Mouse (Mus musculus): ENCODE data around the gene Tspan1. TPM values are rescaled to one million over a fixed set of nuclear protein-coding genes. Genes with fewer than 3 reads are reported as not detected.

Gene Tspan1
- polyA plus RNA-seq (2021; fragmentation: Nextera tagmentation) = 0.18 TPM in 1 of 2 replicates, not detected in the other
- long read RNA-seq, experiment 1 = 0 reads
- long read RNA-seq, experiment 2 = 0 reads

DNA sequence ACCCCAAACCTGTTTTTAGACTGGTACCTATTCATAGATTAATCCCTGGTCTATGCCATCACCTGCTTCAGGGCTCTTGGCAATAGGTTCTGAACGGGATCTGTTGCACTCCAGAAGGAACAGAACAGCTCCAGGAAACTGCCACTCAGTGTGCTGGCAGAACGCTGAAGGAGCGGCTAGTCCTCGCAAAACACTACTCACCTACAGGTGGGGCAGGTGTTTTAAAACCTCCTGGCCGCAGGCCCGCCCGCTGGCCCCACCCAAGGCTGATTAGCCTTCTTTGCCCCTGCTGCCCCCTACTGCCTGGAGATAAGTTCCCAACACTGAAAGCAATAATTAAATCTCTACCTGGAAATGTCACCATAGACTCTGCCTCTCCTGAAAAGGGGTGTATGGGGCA lies at the start of gene Tspan1:
Gene Tspan1 (minus strand): TSS at position 198 of the 400 bp plus-strand sequence.

DNA sequence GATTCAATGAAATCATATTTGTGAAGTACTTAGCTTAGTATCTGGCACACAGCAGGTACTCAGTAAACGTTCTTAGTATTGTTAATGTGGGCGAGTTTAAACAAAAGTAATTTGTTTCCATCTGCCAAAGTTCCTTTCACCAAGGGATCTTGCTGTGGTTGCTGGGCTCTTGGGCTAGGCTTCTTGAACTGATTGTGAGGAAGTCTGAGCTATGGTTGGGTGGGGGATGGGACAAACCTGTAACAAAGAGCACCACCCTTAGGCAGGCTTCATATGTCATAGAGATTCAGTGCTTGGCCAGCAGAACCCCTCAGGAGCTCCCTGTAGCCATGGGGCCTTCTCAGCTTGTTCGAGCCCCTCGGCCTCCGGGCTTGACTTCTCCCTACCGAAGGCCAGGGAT lies 5.7 kb upstream of the Tspan1 start, which contains the start of the genes 1700042G07Rik and Gm49337:
Gene 1700042G07Rik (plus strand): TSS at position 301 of the 400 bp plus-strand sequence.
Gene Gm49337 (plus strand): TSS at position 313 of the 400 bp plus-strand sequence.

DNA sequence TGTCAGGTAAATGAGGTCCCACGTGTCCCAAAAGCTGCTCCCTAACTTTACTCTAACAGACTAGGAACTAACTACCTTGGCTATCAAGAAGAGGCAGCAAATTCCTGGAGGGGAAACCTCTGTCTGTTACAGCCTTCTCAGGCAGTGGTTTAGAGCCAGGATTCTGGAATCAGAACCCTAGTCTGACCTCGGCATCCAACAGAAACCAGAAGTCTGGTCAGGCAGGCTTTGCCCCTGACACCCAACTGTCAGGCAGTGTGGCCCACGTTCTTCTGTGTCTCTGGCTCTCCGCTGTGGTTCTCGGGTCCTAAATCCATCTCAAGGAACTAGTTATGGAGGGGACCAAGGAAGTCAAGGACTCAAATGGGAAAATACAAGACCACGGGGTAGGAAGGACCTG lies 16.2 kb downstream of the Tspan1 start, which contains the start of gene Lurap1:
Gene Lurap1 (minus strand): TSS at position 101 of the 400 bp plus-strand sequence.

DNA sequence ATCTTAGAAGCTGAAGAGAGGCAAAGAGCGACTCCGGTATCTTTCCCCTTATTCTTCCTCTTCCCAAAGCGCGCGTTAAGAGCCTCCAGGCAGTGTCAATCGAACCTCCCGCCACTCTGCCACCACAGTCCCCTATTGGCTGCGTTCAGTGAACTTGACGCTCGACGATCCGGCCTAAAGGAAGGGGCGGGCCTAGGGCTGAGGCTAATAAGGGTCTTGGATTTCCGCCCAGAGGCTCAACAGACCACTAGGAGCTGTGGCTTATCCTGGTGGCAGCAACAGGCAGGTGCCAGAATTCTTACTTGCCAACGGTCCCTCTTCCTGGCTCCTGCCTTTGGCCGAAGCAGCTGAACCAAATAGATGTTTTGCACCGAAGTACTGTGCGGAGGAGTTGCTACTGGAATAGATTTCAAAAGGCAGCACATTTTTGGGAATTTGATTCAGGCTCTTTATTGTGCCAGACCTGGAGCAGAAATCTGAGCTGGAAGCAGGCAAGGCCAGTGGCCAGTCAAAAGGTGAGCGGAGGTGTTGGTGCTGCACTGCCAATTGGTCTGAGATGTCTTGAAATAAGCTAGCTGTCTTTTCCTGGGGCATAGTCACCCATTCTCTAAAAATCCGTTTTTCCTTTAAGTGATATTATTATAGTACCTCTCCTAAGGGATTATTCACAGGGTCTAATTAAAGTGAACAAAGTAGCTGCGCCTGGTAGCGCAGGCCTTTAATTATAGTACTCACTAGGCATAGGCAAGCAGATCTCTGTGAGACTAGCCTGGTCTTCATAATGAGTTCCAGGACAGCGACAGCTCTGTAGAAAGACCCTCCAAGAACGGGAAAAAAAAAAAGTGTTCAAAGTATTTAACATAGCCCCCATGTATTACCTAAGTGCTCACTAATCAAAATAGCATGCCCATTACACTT lies 43.5 kb downstream of the Tspan1 start, which contains the start of the genes Rad54l and Pomgnt1:
Gene Rad54l (minus strand): TSS at position 89 of the 918 bp plus-strand sequence.
Gene Pomgnt1 (plus strand): TSS at position 239 of the 918 bp plus-strand sequence.

Other genes with a start within 250 kb of the Tspan1 start
- 0.04 TPM in 1 of 2 replicates, not detected in the other for gene Dmbx1, start 227.7 kb downstream of the Tspan1 start, polyA plus RNA-seq (2021; fragmentation: Nextera tagmentation)
- gene Faah, start 149.7 kb downstream of the Tspan1 start, polyA plus RNA-seq (2021; fragmentation: Nextera tagmentation) = 120 and 129 TPM in 2 replicates
- gene Nsun4, start 113.7 kb downstream of the Tspan1 start, polyA plus RNA-seq (2021; fragmentation: Nextera tagmentation) = 10.3 and 12.8 TPM in 2 replicates
- 723 and 862 TPM in 2 replicates for gene Uqcrh, start 92.5 kb downstream of the Tspan1 start, polyA plus RNA-seq (2021; fragmentation: Nextera tagmentation)
- gene Lrrc41, start 92.3 kb downstream of the Tspan1 start, polyA plus RNA-seq (2021; fragmentation: Nextera tagmentation) = 23.5 and 27.0 TPM in 2 replicates
- 0.34 and 0.48 TPM in 2 replicates for gene Rad54l, start 43.9 kb downstream of the Tspan1 start, polyA plus RNA-seq (2021; fragmentation: Nextera tagmentation)
- gene Pomgnt1, start 43.8 kb downstream of the Tspan1 start, polyA plus RNA-seq (2021; fragmentation: Nextera tagmentation) = 16.9 and 20.5 TPM in 2 replicates
- gene Lurap1, start 16.3 kb downstream of the Tspan1 start, polyA plus RNA-seq (2021; fragmentation: Nextera tagmentation) = 5.7 and 6.0 TPM in 2 replicates
- not detected in 2 replicates for gene 1700042G07Rik, start 5.8 kb upstream of the Tspan1 start, polyA plus RNA-seq (2021; fragmentation: Nextera tagmentation)
- gene Gm49337, start 5.8 kb upstream of the Tspan1 start, polyA plus RNA-seq (2021; fragmentation: Nextera tagmentation) = not detected in 2 replicates
- gene Pik3r3, start 54.0 kb upstream of the Tspan1 start, polyA plus RNA-seq (2021; fragmentation: Nextera tagmentation) = 9.5 and 10.5 TPM in 2 replicates